Mouse (Mus musculus): Measurements from ENCODE around the gene Arhgap35. TPM values are rescaled to one million over a fixed set of nuclear protein-coding genes. Genes with fewer than 3 reads are reported as not detected.

The Arhgap35 gene
- polyA plus RNA-seq, 1 experiment from 2014 or later, result 28.0 TPM

DNA sequence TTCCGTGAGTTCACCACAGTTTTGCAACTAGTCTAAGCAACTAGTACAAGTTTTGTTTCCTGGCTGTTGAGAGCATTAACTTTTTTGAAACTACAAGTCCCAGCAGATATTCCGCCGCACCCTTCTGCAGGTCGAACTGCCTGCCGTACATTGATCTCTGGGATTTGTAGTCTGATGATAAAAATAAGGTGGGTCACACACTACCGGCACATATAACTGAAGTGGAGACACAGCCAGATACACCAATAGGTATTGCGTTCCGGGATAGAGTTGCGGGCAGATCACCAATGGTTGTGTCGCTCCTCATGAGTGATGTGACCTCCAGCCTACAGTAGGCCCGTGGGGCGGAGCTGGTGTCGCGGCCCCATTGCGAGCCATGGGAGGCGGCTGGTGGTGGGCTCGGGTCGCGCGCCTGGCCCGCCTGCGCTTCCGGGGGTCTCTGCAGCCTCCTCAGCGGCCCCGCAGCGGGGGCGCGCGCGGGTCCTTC is 162.2 kb downstream of the Arhgap35 start, which contains the start of gene Tmem160:
Gene Tmem160, plus strand, starts transcription at position 193 of the 487 bp plus-strand sequence.
- H3K9me3 ChIP-seq, result no peaks in the 10 kb centered on the region
- peak within 1 kb of the TSS; percentile 80 for H3K4me3 ChIP-seq
- H3K27ac ChIP-seq, result peak within 1 kb of the TSS; percentile 84
- WGBS, result 1% methylated on average over 30 of the region's 30 CpGs
- DNase-seq (ENCODE audit: low spot score), result peak; percentile 87
- no peaks in the 10 kb centered on the region for H3K27me3 ChIP-seq (ENCODE audit: insufficient read depth, poor library complexity, severe bottlenecking)
- peaks cover 8% of the 10 kb centered on the region for H3K4me1 ChIP-seq (replicated peaks)
- peaks cover 25% of the 10 kb centered on the region for H3K36me3 ChIP-seq

DNA sequence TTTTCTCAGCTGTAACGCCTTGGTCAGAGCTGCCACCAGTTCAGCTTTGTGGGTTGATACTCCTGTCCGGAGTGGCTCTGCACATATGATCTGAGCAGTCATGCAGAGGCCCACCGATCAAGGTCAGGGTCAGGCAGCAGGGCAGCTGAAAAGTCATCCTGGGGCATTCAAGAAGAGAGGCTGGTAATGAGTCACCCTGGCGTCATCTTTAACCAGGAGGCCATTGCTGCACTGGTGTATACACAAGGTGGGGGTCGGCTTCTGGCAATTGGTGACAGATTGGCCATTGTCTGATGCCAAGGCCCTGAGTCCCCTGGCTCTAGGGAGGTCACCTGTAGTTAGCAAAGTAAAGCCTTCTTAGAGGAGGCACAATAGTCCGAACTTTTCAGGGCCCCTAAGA is 163.1 kb downstream of the Arhgap35 start:
- Histone ChIP-seq H3K4me3 (no peak overlapping the region), H3K4me1 (replicated peaks) (peaks cover 8% of the 10 kb centered on the region), H3K36me3 (peaks cover 19% of the 10 kb centered on the region), H3K27me3 (ENCODE audit: insufficient read depth, poor library complexity, severe bottlenecking) (no peaks in the 10 kb centered on the region), H3K27ac (no peak overlapping the region), H3K9me3 (no peaks in the 10 kb centered on the region)
- no peak for DNase-seq (ENCODE audit: low spot score)
- WGBS, result 85% methylated on average over 6 of the region's 6 CpGs

Other genes starting within 250 kb of the Arhgap35 start
- gene Sae1, start 227.2 kb downstream of the Arhgap35 start, polyA plus RNA-seq (2016; fragmentation: Nextera tagmentation; extraction: Ambion mirVana), result 371 and 455 TPM in 2 replicates
- 20.5 and 23.0 TPM in 2 replicates for gene Zc3h4, start 214.1 kb downstream of the Arhgap35 start, polyA plus RNA-seq (2016; fragmentation: Nextera tagmentation; extraction: Ambion mirVana)
- 67.4 and 70.9 TPM in 2 replicates for gene Tmem160, start 162.2 kb downstream of the Arhgap35 start, polyA plus RNA-seq (2016; fragmentation: Nextera tagmentation; extraction: Ambion mirVana)
- gene Npas1, start 137.3 kb downstream of the Arhgap35 start, polyA plus RNA-seq (2016; fragmentation: Nextera tagmentation; extraction: Ambion mirVana), result 0.63 and 0.91 TPM in 2 replicates
- gene Ceacam15, start 60.7 kb upstream of the Arhgap35 start, polyA plus RNA-seq (2016; fragmentation: Nextera tagmentation; extraction: Ambion mirVana), result not detected in 2 replicates
- not detected in 2 replicates for gene Ceacam9, start 106.9 kb upstream of the Arhgap35 start, polyA plus RNA-seq (2016; fragmentation: Nextera tagmentation; extraction: Ambion mirVana)
- 277 and 316 TPM in 2 replicates for gene Ap2s1, start 123.4 kb upstream of the Arhgap35 start, polyA plus RNA-seq (2016; fragmentation: Nextera tagmentation; extraction: Ambion mirVana)
- gene Slc1a5, start 166.3 kb upstream of the Arhgap35 start, polyA plus RNA-seq (2016; fragmentation: Nextera tagmentation; extraction: Ambion mirVana), result 28.8 and 31.6 TPM in 2 replicates
- 120 and 153 TPM in 2 replicates for gene Strn4, start 200.9 kb upstream of the Arhgap35 start, polyA plus RNA-seq (2016; fragmentation: Nextera tagmentation; extraction: Ambion mirVana)
- 29.3 TPM in 2 replicates for gene Fkrp, start 201.7 kb upstream of the Arhgap35 start, polyA plus RNA-seq (2016; fragmentation: Nextera tagmentation; extraction: Ambion mirVana)
- gene Prkd2, start 227.9 kb upstream of the Arhgap35 start, polyA plus RNA-seq (2016; fragmentation: Nextera tagmentation; extraction: Ambion mirVana), result 11.2 and 12.6 TPM in 2 replicates

Data from hindbrain, embryonic 10.5 days (tissue).